Mouse (Mus musculus): ENCODE measurements at regions not wholly inside any gene's neighbourhood (a gene's known extent, or its start where the extent isn't known, plus 50 kb on each side); places are given as distances from the start of the nearest gene placed in this dataset.

DNA sequence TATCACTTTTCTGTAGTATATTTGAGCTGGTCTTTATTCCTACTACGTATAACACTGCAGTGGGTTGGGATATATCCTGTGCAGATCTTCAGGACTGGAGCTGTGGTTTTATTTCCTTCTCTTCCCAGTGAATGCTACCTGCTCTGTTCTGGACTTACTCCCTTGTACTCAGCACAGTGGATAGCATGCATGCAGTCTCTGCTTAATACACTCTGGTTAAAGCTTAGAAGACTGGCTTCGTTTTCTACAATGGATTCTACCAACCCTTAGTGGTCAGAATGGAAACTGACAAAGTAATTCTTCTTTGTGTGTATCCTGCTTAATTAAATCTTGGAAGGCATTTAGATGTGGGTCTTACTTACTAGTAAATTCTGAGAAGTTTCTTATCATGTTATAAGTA lies 292.3 kb downstream of the 1700017N19Rik start:
- H3K4me1 ChIP-seq (ENCODE audit: control insufficient read depth, insufficient read depth, low read length), result no peaks in the 10 kb centered on the region
- no peak overlapping the region for H3K27ac ChIP-seq (ENCODE audit: insufficient read depth, low read depth, low read length)
- DNase-seq, result no peak
- TF ChIP-seq CTCF (conservative IDR thresholded peaks at IDR 0.05; ENCODE audit: insufficient read depth, insufficient read length, low read depth, low read length) (no peak), POLR2A (IDR thresholded peaks at IDR 0.05; ENCODE audit: low read depth, low read length) (no peak)
- 74% methylated on average over 2 of the region's 2 CpGs for WGBS
- H3K27me3 ChIP-seq (replicated peaks; ENCODE audit: control insufficient read depth, insufficient read depth, low read length), result no peaks in the 10 kb centered on the region
- H3K4me3 ChIP-seq (ENCODE audit: insufficient read depth, low read depth, low read length), result no peak overlapping the region
- no peaks in the 10 kb centered on the region for H3K36me3 ChIP-seq (ENCODE audit: control insufficient read depth, insufficient read depth, low read length)

GRCm38 (mm10) chr10:100922976-100923375 lies 332.7 kb downstream of the 1700017N19Rik start:
- Histone ChIP-seq H3K27me3 (replicated peaks; ENCODE audit: control insufficient read depth, insufficient read depth, low read length) (no peaks in the 10 kb centered on the region), H3K4me1 (ENCODE audit: control insufficient read depth, insufficient read depth, low read length) (no peaks in the 10 kb centered on the region), H3K4me3 (ENCODE audit: insufficient read depth, low read depth, low read length) (no peak overlapping the region), H3K27ac (ENCODE audit: insufficient read depth, low read depth, low read length) (no peak overlapping the region), H3K36me3 (ENCODE audit: control insufficient read depth, insufficient read depth, low read length) (no peaks in the 10 kb centered on the region)
- TF ChIP-seq CTCF (conservative IDR thresholded peaks at IDR 0.05; ENCODE audit: insufficient read depth, insufficient read length, low read depth, low read length) (no peak), POLR2A (IDR thresholded peaks at IDR 0.05; ENCODE audit: low read depth, low read length) (no peak)
- no peak for DNase-seq
- WGBS, result 77% methylated on average over 2 of the region's 2 CpGs

DNA sequence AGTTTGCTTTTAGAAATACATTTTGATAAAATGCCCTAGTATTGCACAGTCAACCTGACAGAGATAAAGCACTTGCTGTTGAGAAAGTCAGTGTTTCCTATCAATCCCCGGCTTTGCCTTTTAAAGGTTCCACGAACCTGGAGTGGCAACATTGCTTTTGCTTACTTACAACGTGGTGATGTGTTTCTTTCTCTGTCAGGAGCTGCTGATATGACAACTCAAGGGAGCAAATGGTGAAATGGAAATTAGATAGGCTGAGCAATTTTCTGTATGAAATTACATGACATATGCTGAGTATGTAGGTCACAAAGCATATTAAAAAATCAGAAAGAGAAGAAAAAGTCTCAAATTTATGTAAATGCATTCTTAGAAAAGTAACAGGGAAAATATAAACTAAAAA lies 336.8 kb downstream of the 1700017N19Rik start:
- H3K36me3 ChIP-seq (ENCODE audit: control insufficient read depth, insufficient read depth, low read length), result no peaks in the 10 kb centered on the region
- DNase-seq, result no peak
- H3K4me1 ChIP-seq (ENCODE audit: control insufficient read depth, insufficient read depth, low read length), result no peaks in the 10 kb centered on the region
- 71% methylated on average over 3 of the region's 3 CpGs for WGBS
- TF ChIP-seq POLR2A (IDR thresholded peaks at IDR 0.05; ENCODE audit: low read depth, low read length) (no peak), CTCF (conservative IDR thresholded peaks at IDR 0.05; ENCODE audit: insufficient read depth, insufficient read length, low read depth, low read length) (no peak)
- no peak overlapping the region for H3K4me3 ChIP-seq (ENCODE audit: insufficient read depth, low read depth, low read length)
- no peaks in the 10 kb centered on the region for H3K27me3 ChIP-seq (replicated peaks; ENCODE audit: control insufficient read depth, insufficient read depth, low read length)
- H3K27ac ChIP-seq (ENCODE audit: insufficient read depth, low read depth, low read length), result no peak overlapping the region

DNA sequence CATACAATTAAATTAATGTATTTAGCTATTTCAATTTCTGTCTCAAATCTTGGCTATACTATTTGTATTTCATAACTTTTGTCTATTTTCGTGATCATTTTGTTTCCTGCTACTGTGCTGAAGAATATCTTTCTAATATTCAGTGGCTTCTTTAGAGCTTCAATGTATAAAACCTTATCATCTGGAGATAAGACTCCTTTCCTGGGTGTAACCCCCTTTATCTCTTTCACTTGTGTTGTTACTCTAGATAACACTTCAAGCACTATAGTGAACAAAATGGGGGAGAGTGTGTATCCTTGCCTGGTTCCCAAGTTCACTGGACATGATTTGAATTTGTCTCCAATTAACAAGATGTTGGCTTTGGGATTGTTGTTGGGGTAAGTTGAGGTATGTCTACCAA lies 341.5 kb downstream of the 1700017N19Rik start:
- DNase-seq, result no peak
- H3K27ac ChIP-seq (ENCODE audit: insufficient read depth, low read depth, low read length), result no peak overlapping the region
- H3K27me3 ChIP-seq (replicated peaks; ENCODE audit: control insufficient read depth, insufficient read depth, low read length), result no peaks in the 10 kb centered on the region
- H3K4me1 ChIP-seq (ENCODE audit: control insufficient read depth, insufficient read depth, low read length), result no peaks in the 10 kb centered on the region
- H3K4me3 ChIP-seq (ENCODE audit: insufficient read depth, low read depth, low read length), result no peak overlapping the region
- H3K36me3 ChIP-seq (ENCODE audit: control insufficient read depth, insufficient read depth, low read length), result no peaks in the 10 kb centered on the region
- no peak for TF ChIP-seq CTCF (conservative IDR thresholded peaks at IDR 0.05; ENCODE audit: insufficient read depth, insufficient read length, low read depth, low read length)
- TF ChIP-seq POLR2A (IDR thresholded peaks at IDR 0.05; ENCODE audit: low read depth, low read length), result no peak
- WGBS, result 83% methylated on average over 1 of the region's 1 CpGs

DNA sequence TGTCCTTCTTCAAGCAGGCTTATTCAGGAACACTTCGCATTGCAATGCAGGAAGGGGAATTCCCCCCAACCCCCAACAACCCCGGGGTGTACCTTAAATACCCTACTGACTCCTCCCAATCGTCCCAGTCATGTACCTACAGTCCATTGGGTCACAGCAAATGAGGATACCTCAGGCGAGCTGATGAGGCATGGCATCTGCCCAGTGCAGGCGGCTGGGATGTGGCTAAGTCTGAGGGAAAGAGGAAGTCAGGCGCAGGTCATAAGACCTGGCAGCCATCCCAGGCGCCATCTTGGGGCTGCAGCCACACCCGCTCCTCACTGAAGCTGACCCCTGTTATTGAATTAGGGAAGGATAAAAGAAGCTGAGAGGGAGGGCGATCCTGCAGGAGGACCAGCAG lies 368.1 kb downstream of the 1700017N19Rik start:
- Histone ChIP-seq H3K27me3 (replicated peaks; ENCODE audit: control insufficient read depth, insufficient read depth, low read length) (no peaks in the 10 kb centered on the region), H3K36me3 (ENCODE audit: control insufficient read depth, insufficient read depth, low read length) (no peaks in the 10 kb centered on the region), H3K4me1 (ENCODE audit: control insufficient read depth, insufficient read depth, low read length) (no peaks in the 10 kb centered on the region), H3K4me3 (ENCODE audit: insufficient read depth, low read depth, low read length) (no peak overlapping the region), H3K27ac (ENCODE audit: insufficient read depth, low read depth, low read length) (no peak overlapping the region)
- TF ChIP-seq POLR2A (IDR thresholded peaks at IDR 0.05; ENCODE audit: low read depth, low read length), result no peak
- no peak for TF ChIP-seq CTCF (conservative IDR thresholded peaks at IDR 0.05; ENCODE audit: insufficient read depth, insufficient read length, low read depth, low read length)
- WGBS, result 82% methylated on average over 9 of the region's 9 CpGs
- no peak for DNase-seq

DNA sequence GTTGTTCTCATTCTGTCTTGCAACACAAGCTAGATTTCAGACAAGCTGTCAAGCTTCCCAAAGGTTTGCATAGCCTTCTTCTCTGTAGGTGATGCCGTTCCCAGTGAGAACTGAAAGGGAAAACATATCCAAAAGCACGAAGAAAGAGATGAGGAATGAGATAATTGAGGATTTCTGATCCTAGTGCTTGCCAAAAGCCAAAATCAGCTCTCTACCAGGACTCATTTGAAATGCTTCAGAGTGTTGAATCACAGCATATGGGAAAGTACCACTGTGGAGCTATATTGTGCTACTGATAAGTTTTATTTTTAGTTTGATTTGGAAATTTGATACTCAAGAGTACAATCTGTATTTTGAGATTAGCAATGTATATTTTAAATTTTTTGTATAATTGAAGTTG lies 413.2 kb downstream of the 1700017N19Rik start:
- DNase-seq, result no peak
- no peaks in the 10 kb centered on the region for H3K36me3 ChIP-seq (ENCODE audit: control insufficient read depth, insufficient read depth, low read length)
- 79% methylated on average over 2 of the region's 2 CpGs for WGBS

DNA sequence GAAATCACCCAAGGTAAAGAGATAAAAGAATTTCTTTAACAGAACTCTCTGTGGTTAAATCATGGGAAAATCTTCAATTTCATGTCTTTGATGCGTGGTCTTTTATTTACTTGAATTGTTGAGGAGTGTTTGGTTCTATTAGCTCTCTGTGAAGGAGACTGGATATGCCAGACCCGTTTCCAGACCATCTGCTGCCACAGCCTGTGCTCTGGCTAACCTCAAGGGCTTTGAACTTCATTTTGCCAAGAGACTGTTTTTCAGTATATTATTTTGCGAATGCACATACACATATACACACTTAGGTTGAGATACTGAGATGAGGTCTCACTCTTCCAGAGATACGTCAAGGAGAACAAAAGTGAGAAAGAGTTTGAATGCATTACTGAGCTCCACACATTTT lies 414.4 kb downstream of the 1700017N19Rik start:
- WGBS, result 85% methylated on average over 4 of the region's 4 CpGs
- no peak overlapping the region for H3K27ac ChIP-seq (ENCODE audit: insufficient read depth, low read depth, low read length)
- no peak for DNase-seq
- H3K4me1 ChIP-seq (ENCODE audit: control insufficient read depth, insufficient read depth, low read length), result no peaks in the 10 kb centered on the region
- no peaks in the 10 kb centered on the region for H3K27me3 ChIP-seq (replicated peaks; ENCODE audit: control insufficient read depth, insufficient read depth, low read length)
- no peak overlapping the region for H3K4me3 ChIP-seq (ENCODE audit: insufficient read depth, low read depth, low read length)
- TF ChIP-seq POLR2A (IDR thresholded peaks at IDR 0.05; ENCODE audit: low read depth, low read length), result no peak
- TF ChIP-seq CTCF (conservative IDR thresholded peaks at IDR 0.05; ENCODE audit: insufficient read depth, insufficient read length, low read depth, low read length), result no peak
- H3K36me3 ChIP-seq (ENCODE audit: control insufficient read depth, insufficient read depth, low read length), result no peaks in the 10 kb centered on the region

More for the DNA sequence above, 413.2 kb downstream of the 1700017N19Rik start:
- TF ChIP-seq POLR2A (IDR thresholded peaks at IDR 0.05; ENCODE audit: low read depth, low read length) (no peak), CTCF (conservative IDR thresholded peaks at IDR 0.05; ENCODE audit: insufficient read depth, insufficient read length, low read depth, low read length) (no peak)
- Histone ChIP-seq H3K27me3 (replicated peaks; ENCODE audit: control insufficient read depth, insufficient read depth, low read length) (no peaks in the 10 kb centered on the region), H3K27ac (ENCODE audit: insufficient read depth, low read depth, low read length) (no peak overlapping the region), H3K4me1 (ENCODE audit: control insufficient read depth, insufficient read depth, low read length) (no peaks in the 10 kb centered on the region), H3K4me3 (ENCODE audit: insufficient read depth, low read depth, low read length) (no peak overlapping the region)

DNA sequence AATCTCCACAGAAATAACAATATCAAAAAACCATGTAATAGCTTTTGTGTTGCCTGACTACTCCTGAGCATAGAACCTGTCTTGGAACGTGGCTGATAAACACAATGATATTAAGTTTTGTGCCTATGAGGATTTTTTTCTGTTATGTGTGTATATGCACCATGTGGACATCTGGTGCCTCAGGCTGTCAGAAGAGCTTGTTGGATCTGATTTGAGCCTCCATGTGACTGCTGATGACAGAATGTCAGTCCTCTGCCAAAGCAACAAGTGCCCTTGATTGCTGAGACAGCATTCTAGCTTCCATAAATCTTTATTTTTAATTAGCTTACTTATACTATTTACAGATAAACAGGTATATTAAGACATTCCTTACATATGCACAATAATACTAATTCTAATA lies 425.1 kb downstream of the 1700017N19Rik start:
- H3K36me3 ChIP-seq (ENCODE audit: control insufficient read depth, insufficient read depth, low read length), result no peaks in the 10 kb centered on the region
- no peak for DNase-seq
- no peak overlapping the region for H3K27ac ChIP-seq (ENCODE audit: insufficient read depth, low read depth, low read length)
- no peaks in the 10 kb centered on the region for H3K4me1 ChIP-seq (ENCODE audit: control insufficient read depth, insufficient read depth, low read length)
- no peak for TF ChIP-seq POLR2A (IDR thresholded peaks at IDR 0.05; ENCODE audit: low read depth, low read length)
- no peak for TF ChIP-seq CTCF (conservative IDR thresholded peaks at IDR 0.05; ENCODE audit: insufficient read depth, insufficient read length, low read depth, low read length)
- WGBS, result 88% methylated on average over 1 of the region's 1 CpGs
- no peaks in the 10 kb centered on the region for H3K27me3 ChIP-seq (replicated peaks; ENCODE audit: control insufficient read depth, insufficient read depth, low read length)
- no peak overlapping the region for H3K4me3 ChIP-seq (ENCODE audit: insufficient read depth, low read depth, low read length)

Data from kidney, adult 2 months (tissue).